Mouse (Mus musculus) lung, embryonic 16.5 days (tissue): Measurements from ENCODE around the gene Rnf123. TPM values are rescaled to one million over a fixed set of nuclear protein-coding genes. Genes with fewer than 3 reads are reported as not detected.
A peak's percentile ranks its signal among the peaks of the same experiment; 100 is the strongest.

Experiments used
- ATAC-seq: fragments of 200-750 bp; cut with Nextera tagmentation; 2 replicates; pipeline ENCODE4 v1.8.0; 2017; ENCODE audit warnings: low read depth, mild to moderate bottlenecking, moderate library complexity
- H3K27ac ChIP-seq: fragments of 300-500 bp; sonication (generic); 2 replicates; pipeline ENCODE4 v1.5.1; 2014; ENCODE audit warnings: mild to moderate bottlenecking, control low read depth, low read length
- H3K27me3 ChIP-seq: fragments of 300-500 bp; sonication (generic); 2 replicates; pipeline ENCODE4 v1.6.1; 2014; ENCODE audit warnings: low read depth, low read length, mixed read lengths; ENCODE audit not compliant: control insufficient read depth, insufficient read depth
- H3K36me3 ChIP-seq: fragments of 300-500 bp; sonication (generic); 2 replicates; pipeline ENCODE4 v1.6.1; 2014; ENCODE audit warnings: low read length; ENCODE audit not compliant: control insufficient read depth, insufficient read depth
- H3K4me1 ChIP-seq: fragments of 300-500 bp; sonication (generic); replicated peaks from 2 replicates; pipeline ENCODE4 v1.6.1; 2014; ENCODE audit warnings: low read length, mixed read lengths; ENCODE audit not compliant: control insufficient read depth, insufficient read depth
- H3K4me2 ChIP-seq: fragments of 300-500 bp; sonication (generic); 2 replicates; pipeline ENCODE4 v1.6.1; 2014; ENCODE audit warnings: low read depth, low read length, control low read depth
- H3K4me3 ChIP-seq: fragments of 300-500 bp; sonication (generic); 2 replicates; pipeline ENCODE4 v1.5.1; 2014; ENCODE audit warnings: mild to moderate bottlenecking, low read length, control low read depth
- H3K9ac ChIP-seq: fragments of 300-500 bp; sonication (generic); 2 replicates; pipeline ENCODE4 v1.6.1; 2014; ENCODE audit warnings: low read length, control low read depth
- H3K9me3 ChIP-seq: fragments of 300-500 bp; sonication (generic); 2 replicates; pipeline ENCODE4 v1.6.1; 2016; ENCODE audit warnings: low read length; ENCODE audit not compliant: control insufficient read depth
- WGBS: fragments of 180-500 bp; shearing (Covaris S2); extraction: QIAGEN DNeasy Blood & Tissue Kit; methylation state at CpG from one replicate; pipeline ENCODE4 v1.1.7; 2014; 5-methylcytosine and 5-hydroxymethylcytosine counted together
- microRNA-seq: library from miRNA; unstranded; fragments of <30 nt; microRNA quantifications from one replicate; pipeline ENCODE4, GENCODE M21; 2016
- polyA plus RNA-seq: library from polyadenylated mRNA; unstranded; fragments of >200 nt; fragmentation: Nextera tagmentation; extraction: Ambion mirVana; gene quantifications from 2 replicates; pipeline ENCODE4 v1.2.1, GENCODE M21; 2015

Rnf123 gene
- polyA plus RNA-seq, 1 experiment from 2014 or later: 24.9 TPM

GRCm38 (mm10) chr9:108010385-108010784 lies 72.8 kb downstream of the Rnf123 start:
- no peak overlapping the region for H3K27ac ChIP-seq
- no peak for ATAC-seq
- no peak overlapping the region for H3K4me3 ChIP-seq

DNA sequence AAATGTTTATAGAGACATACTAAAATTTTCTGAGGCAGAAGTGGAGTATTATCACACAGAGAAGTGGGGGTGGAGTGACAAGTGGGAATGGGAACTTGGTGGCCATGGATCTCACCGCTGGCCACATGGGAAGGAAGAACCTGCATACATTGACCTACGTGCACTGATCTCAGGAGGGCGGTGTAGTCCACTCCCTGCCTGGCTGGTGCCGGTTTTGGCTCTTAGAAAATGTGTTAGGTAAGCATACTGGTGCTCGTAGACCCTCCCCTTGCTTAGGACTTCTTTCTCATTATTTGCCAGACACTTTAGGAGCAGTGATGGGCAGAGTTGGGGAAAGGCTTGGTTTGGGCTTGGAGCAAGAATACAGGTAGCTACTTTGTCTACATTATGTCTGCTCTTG lies 75.1 kb downstream of the Rnf123 start:
- H3K4me1 ChIP-seq: peaks cover 12% of the 10 kb centered on the region
- ATAC-seq: no peak
- no peak overlapping the region for H3K27ac ChIP-seq
- H3K9ac ChIP-seq: no peak overlapping the region
- WGBS: 79% methylated on average over 5 of the region's 5 CpGs
- peaks cover 2% of the 10 kb centered on the region; the same call in 1 of the 2 replicates for H3K9me3 ChIP-seq
- H3K4me2 ChIP-seq: no peak overlapping the region
- H3K4me3 ChIP-seq: no peak overlapping the region
- peaks cover 7% of the 10 kb centered on the region; the same call in 1 of the 2 replicates for H3K36me3 ChIP-seq
- H3K27me3 ChIP-seq: no peaks in the 10 kb centered on the region

More at GRCm38 (mm10) chr9:108010385-108010784, 72.8 kb downstream of the Rnf123 start:
- Histone ChIP-seq H3K4me1 (peaks cover 5% of the 10 kb centered on the region; the same call in 1 of the 2 replicates), H3K9me3 (peaks cover 2% of the 10 kb centered on the region; the same call in 1 of the 2 replicates), H3K36me3 (peaks cover 10% of the 10 kb centered on the region; the same call in 1 of the 2 replicates), H3K9ac (no peak overlapping the region), H3K4me2 (no peak overlapping the region), H3K27me3 (no peaks in the 10 kb centered on the region)

GRCm38 (mm10) chr9:108003531-108003890 lies 79.6 kb downstream of the Rnf123 start:
- WGBS: 13% methylated on average over 8 of the region's 8 CpGs
- Histone ChIP-seq H3K4me3 (peak overlapping the region; percentile 99), H3K4me2 (peak overlapping the region; percentile 66), H3K9ac (peak overlapping the region; percentile 100), H3K4me1 (peaks cover 19% of the 10 kb centered on the region), H3K36me3 (no peaks in the 10 kb centered on the region), H3K9me3 (no peaks in the 10 kb centered on the region), H3K27ac (peak overlapping the region; percentile 94), H3K27me3 (no peaks in the 10 kb centered on the region)
- ATAC-seq: no peak

- peak; percentile 34; the same call in 1 of the 2 replicates for ATAC-seq
- H3K27me3 ChIP-seq: no peaks in the 10 kb centered on the region
- peak overlapping the region; percentile 99 for H3K4me3 ChIP-seq
- H3K27ac ChIP-seq: peak overlapping the region; percentile 94
- H3K9me3 ChIP-seq: no peaks in the 10 kb centered on the region
- H3K9ac ChIP-seq: peak overlapping the region; percentile 100
- H3K36me3 ChIP-seq: no peaks in the 10 kb centered on the region
- H3K4me2 ChIP-seq: peak overlapping the region; percentile 66
- WGBS: under 1% methylated on average over 50 of the region's 50 CpGs
- peaks cover 15% of the 10 kb centered on the region for H3K4me1 ChIP-seq
Observed at GRCm38 (mm10) chr9:108002778-108003530, 80.2 kb downstream of the Rnf123 start.

DNA sequence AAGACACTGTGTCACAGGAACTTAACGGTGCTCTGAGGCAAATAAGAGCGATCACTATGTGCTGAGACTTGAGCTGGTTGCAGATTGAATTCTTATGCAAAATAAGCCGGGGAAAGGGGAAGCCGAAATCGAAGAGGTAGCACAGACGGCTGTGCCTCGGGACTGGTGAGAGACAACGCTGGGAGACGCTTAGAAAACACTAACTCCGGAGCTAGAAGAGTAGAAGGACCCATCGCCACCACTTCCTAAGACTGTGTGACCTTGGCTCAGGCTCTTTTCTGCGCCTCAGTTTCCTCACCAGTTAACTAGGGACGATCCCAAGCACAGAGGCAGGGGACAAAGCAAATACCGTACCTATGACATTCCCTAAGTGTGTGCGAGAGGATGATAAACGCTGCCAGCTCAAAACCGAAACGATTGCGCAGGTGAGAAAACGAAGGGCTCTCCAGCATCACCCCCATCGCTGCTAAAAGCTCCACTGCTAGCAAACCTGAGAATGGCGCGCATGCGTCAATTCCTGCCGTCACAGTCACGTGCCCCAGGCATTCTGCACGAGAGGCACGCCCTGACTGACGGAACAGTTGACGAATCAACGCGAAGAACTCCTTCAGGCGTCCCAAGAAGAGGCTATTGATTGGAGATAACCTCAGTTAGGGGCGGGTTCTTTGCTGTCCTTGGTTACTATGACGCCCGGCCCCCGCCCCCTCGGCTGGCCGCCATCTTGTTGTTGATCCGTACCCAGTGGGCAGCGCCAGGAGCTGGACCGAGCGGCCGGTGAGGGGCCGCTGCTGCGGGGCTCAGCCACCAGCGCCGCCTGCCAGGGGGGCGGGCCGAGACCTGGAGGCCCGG lies 81.0 kb downstream of the Rnf123 start, which contains the start of gene Ip6k1:
TSS of gene Ip6k1 (plus strand) at position 580 of the 849 bp plus-strand sequence.
- Histone ChIP-seq H3K4me3 (peak within 1 kb of the TSS; percentile 99), H3K9ac (peak within 1 kb of the TSS; percentile 100), H3K4me1 (peaks cover 14% of the 10 kb centered on the region), H3K36me3 (no peaks in the 10 kb centered on the region), H3K27me3 (no peaks in the 10 kb centered on the region), H3K27ac (peak within 1 kb of the TSS; percentile 94), H3K4me2 (peak within 1 kb of the TSS; percentile 69), H3K9me3 (no peaks in the 10 kb centered on the region)
- ATAC-seq: peak; percentile 100
- WGBS: under 1% methylated on average over 51 of the region's 51 CpGs

Small RNAs within 50 kb of the gene (microRNA-seq; reads per million reads assigned to microRNA genes)
- not detected for gene Gm47303
- not detected for gene Mir7088

Other genes with a start within 250 kb of the Rnf123 start
- 70.0 and 70.2 TPM in 2 replicates for gene Rbm6, start 210.1 kb downstream of the Rnf123 start, polyA plus RNA-seq
- 12.5 and 13.8 TPM in 2 replicates for gene Mon1a, start 195.2 kb downstream of the Rnf123 start, polyA plus RNA-seq
- gene Mst1r, start 176.5 kb downstream of the Rnf123 start, polyA plus RNA-seq: 3.5 and 6.0 TPM in 2 replicates
- not detected in 2 replicates for gene Actl11, start 154.9 kb downstream of the Rnf123 start, polyA plus RNA-seq
- 2.0 and 2.5 TPM in 2 replicates for gene Camkv, start 147.7 kb downstream of the Rnf123 start, polyA plus RNA-seq
- gene Traip, start 133.2 kb downstream of the Rnf123 start, polyA plus RNA-seq: 24.0 and 24.3 TPM in 2 replicates
- 20.6 and 24.2 TPM in 2 replicates for gene Uba7, start 107.8 kb downstream of the Rnf123 start, polyA plus RNA-seq
- 3.4 and 4.8 TPM in 2 replicates for gene Gm20661, start 100.3 kb downstream of the Rnf123 start, polyA plus RNA-seq
- gene Inka1, start 97.5 kb downstream of the Rnf123 start, polyA plus RNA-seq: 64.3 and 71.1 TPM in 2 replicates
- 7.7 and 9.4 TPM in 2 replicates for gene Cdhr4, start 90.8 kb downstream of the Rnf123 start, polyA plus RNA-seq
- gene Gm20662, start 87.0 kb downstream of the Rnf123 start, polyA plus RNA-seq: 0.36 and 0.75 TPM in 2 replicates
- gene Ip6k1, start 80.8 kb downstream of the Rnf123 start, polyA plus RNA-seq: 55.3 and 57.5 TPM in 2 replicates
- gene Gmppb, start 34.1 kb downstream of the Rnf123 start, polyA plus RNA-seq: 25.6 and 26.5 TPM in 2 replicates
- gene Amigo3, start 30.2 kb downstream of the Rnf123 start, polyA plus RNA-seq: 2.5 and 3.0 TPM in 2 replicates
- gene Mst1, start 2.9 kb downstream of the Rnf123 start, polyA plus RNA-seq: 0.41 and 1.2 TPM in 2 replicates
- 53.1 and 59.9 TPM in 2 replicates for gene Apeh, start 11.3 kb upstream of the Rnf123 start, polyA plus RNA-seq
- gene Bsn, start 107.0 kb upstream of the Rnf123 start, polyA plus RNA-seq: 0.26 and 0.30 TPM in 2 replicates
- 124 and 141 TPM in 2 replicates for gene Dag1, start 180.6 kb upstream of the Rnf123 start, polyA plus RNA-seq
- gene Nicn1, start 207.1 kb upstream of the Rnf123 start, polyA plus RNA-seq: 36.8 and 41.6 TPM in 2 replicates
- 19.1 and 21.9 TPM in 2 replicates for gene Amt, start 213.5 kb upstream of the Rnf123 start, polyA plus RNA-seq
- gene Rhoa, start 222.8 kb upstream of the Rnf123 start, polyA plus RNA-seq: 531 and 556 TPM in 2 replicates
- 38.0 and 41.8 TPM in 2 replicates for gene Tcta, start 222.8 kb upstream of the Rnf123 start, polyA plus RNA-seq